Mouse (Mus musculus): ENCODE measurements around the gene Amotl2. TPM values are rescaled to one million over a fixed set of nuclear protein-coding genes. Genes with fewer than 3 reads are reported as not detected.

The Amotl2 gene
- polyA plus RNA-seq, 1 experiment from 2014 or later = 33.5 TPM

Other genes with a start within 250 kb of the Amotl2 start
- gene Ky, start 210.9 kb upstream of the Amotl2 start, polyA plus RNA-seq (2014; fragmentation: Nextera tagmentation; extraction: Ambion mirVana) = 1.7 and 1.9 TPM in 2 replicates
- gene Anapc13, start 90.4 kb upstream of the Amotl2 start, polyA plus RNA-seq (2014; fragmentation: Nextera tagmentation; extraction: Ambion mirVana) = 294 and 328 TPM in 2 replicates
- 42.9 and 43.1 TPM in 2 replicates for gene Cep63, start 90.1 kb upstream of the Amotl2 start, polyA plus RNA-seq (2014; fragmentation: Nextera tagmentation; extraction: Ambion mirVana)
- gene Ryk, start 118.2 kb downstream of the Amotl2 start, polyA plus RNA-seq (2014; fragmentation: Nextera tagmentation; extraction: Ambion mirVana) = 28.3 and 43.0 TPM in 2 replicates

Measured in heart, embryonic 14.5 days (tissue).